In genomic region chr11:75116379-75116778, GRCm38 (mm10) we compare ENCODE assay signal across 21 mouse cellular contexts. TPM values are rescaled to one million over a fixed set of nuclear protein-coding genes. Genes with fewer than 3 reads are reported as not detected.
"Had no signal": no experiment of that assay in that cellular context is flagged by ENCODE, and none has a peak within 500 bp of the region (broad histone marks: within the 10 kb centered on the region; RNA-seq: fewer than 3 reads in every experiment).

No protein-coding gene starts in this region.

- H3K4me2 ChIP-seq: liver, embryonic 13.5 days; midbrain, embryonic 11.5 days; neural tube, embryonic 12.5 days; neural tube, embryonic 15.5 days had no signal

- H3K9ac ChIP-seq: liver, embryonic 13.5 days; neural tube, embryonic 12.5 days; neural tube, embryonic 15.5 days had no signal

- DNase-seq: kidney, adult 18-20 months; kidney, adult 9 months; kidney, postnatal 25 days; layer of hippocampus, adult 9-11 months; liver, embryonic 13.5 days; lung, postnatal 14 days; midbrain, embryonic 14.5 days; right cerebral cortex, adult 18-20 months; right cerebral cortex, postnatal 14 days; right cerebral cortex, postnatal 4 days; thymus, adult 2 months; thymus, postnatal 14 days; thymus, postnatal 4 days had no signal

- H3K36me3 ChIP-seq: liver, embryonic 13.5 days; neural tube, embryonic 12.5 days; neural tube, embryonic 15.5 days had no signal

- H3K9me3 ChIP-seq: liver, embryonic 13.5 days; megakaryocyte, embryonic 14.5 days; neural tube, embryonic 12.5 days; neural tube, embryonic 15.5 days had no signal

- H3K4me3 ChIP-seq: layer of hippocampus, adult 2 months; left cerebral cortex, adult 2 months; liver, embryonic 13.5 days; megakaryocyte, embryonic 14.5 days; neural tube, embryonic 12.5 days; neural tube, embryonic 15.5 days had no signal

- H3K27ac ChIP-seq: left cerebral cortex, adult 2 months; liver, embryonic 13.5 days; macrophage; neural tube, embryonic 12.5 days; neural tube, embryonic 15.5 days; stomach, postnatal 0 days had no signal

- H3K4me1 ChIP-seq: liver, embryonic 13.5 days; neural tube, embryonic 12.5 days; neural tube, embryonic 15.5 days had no signal

- H3K27me3 ChIP-seq: liver, embryonic 13.5 days; megakaryocyte, embryonic 14.5 days; neural tube, embryonic 12.5 days; neural tube, embryonic 15.5 days had no signal

RNA-seq across cellular contexts. Expression of gene Hic1, which starts 52.9 kb away (rescaled TPM):
- polyA plus RNA-seq: macrophage had no signal
